Mouse (Mus musculus) spleen, postnatal 14 days (tissue): ENCODE data around the gene Boll.
"Not testable (repeated sequence)": the region's sequence is repeated elsewhere in the genome, so short reads cannot be mapped to it uniquely, and the experiment has no call there.

ENCODE experiments used
- DNase-seq, 2 experiments: peaks; one replicate each; pipeline ENCODE4 v3.0.0; 2021 to 2022; ENCODE audit warnings: low spot score in 2 of 2

Boll gene

GRCm38 (mm10) chr1:55363044-55363565 lies at the start of gene Boll:
TSS of gene Boll (minus strand) at chr1:55363469.
- DNase-seq: peak; percentile 53 to 72

GRCm38 (mm10) chr1:55412569-55412968 lies 49.3 kb upstream of the Boll start:
- no peak for DNase-seq

- no peak for DNase-seq
Measured at GRCm38 (mm10) chr1:55411079-55411478, 47.8 kb upstream of the Boll start.

GRCm38 (mm10) chr1:55410670-55411069 lies 47.4 kb upstream of the Boll start:
- no peak for DNase-seq

GRCm38 (mm10) chr1:55406531-55407375 lies 43.5 kb upstream of the Boll start:
- no peak for DNase-seq

GRCm38 (mm10) chr1:55406023-55406413 lies 42.7 kb upstream of the Boll start:
- DNase-seq: no peak

GRCm38 (mm10) chr1:55405272-55406022 lies 42.2 kb upstream of the Boll start, which contains the start of gene Plcl1:
TSS of gene Plcl1 (plus strand) at chr1:55405921.
- DNase-seq: peak; percentile 70 to 74

GRCm38 (mm10) chr1:55404439-55404838 lies 41.2 kb upstream of the Boll start:
- peak in 1 of 2 experiments; percentile 25 for DNase-seq

GRCm38 (mm10) chr1:55399891-55400290 lies 36.6 kb upstream of the Boll start:
- no peak for DNase-seq

- DNase-seq: peak; percentile 48 to 69
Measured at GRCm38 (mm10) chr1:55383114-55383773, 20.0 kb upstream of the Boll start.

GRCm38 (mm10) chr1:55380527-55380926 lies 17.3 kb upstream of the Boll start:
- DNase-seq: no peak

GRCm38 (mm10) chr1:55372626-55373025 lies 9.4 kb upstream of the Boll start:
- DNase-seq: no peak

GRCm38 (mm10) chr1:55363586-55363985 lies 317 bp upstream of the Boll start:
- peak; percentile 15 to 39 for DNase-seq

GRCm38 (mm10) chr1:55362634-55363033 lies 635 bp downstream of the Boll start:
- no peak for DNase-seq

- DNase-seq: not testable (repeated sequence)
Measured at GRCm38 (mm10) chr1:55351914-55352313, 11.4 kb downstream of the Boll start.

- not testable (repeated sequence) for DNase-seq
Measured at GRCm38 (mm10) chr1:55325496-55325895, 37.8 kb downstream of the Boll start.

- no peak for DNase-seq
Measured at GRCm38 (mm10) chr1:55301077-55301476, 62.2 kb downstream of the Boll start.

- DNase-seq: no peak
Measured at GRCm38 (mm10) chr1:55279081-55279480, 84.2 kb downstream of the Boll start.

- DNase-seq: no peak
Measured at GRCm38 (mm10) chr1:55265447-55265846, 97.8 kb downstream of the Boll start.

GRCm38 (mm10) chr1:55264385-55264784 lies 98.9 kb downstream of the Boll start:
- no peak for DNase-seq

GRCm38 (mm10) chr1:55246374-55246773 lies 116.9 kb downstream of the Boll start:
- no peak for DNase-seq

GRCm38 (mm10) chr1:55239237-55239636 lies 124.0 kb downstream of the Boll start:
- DNase-seq: peak in 1 of 2 experiments; percentile 21
